Mouse (Mus musculus): ENCODE results near the gene Shroom1. TPM values are rescaled to one million over a fixed set of nuclear protein-coding genes. Genes with fewer than 3 reads are reported as not detected.

Gene Shroom1
- polyA plus RNA-seq, 1 experiment = 12.9 TPM

- DNase-seq (ENCODE audit: low spot score) = no peak
Measured at GRCm38 (mm10) chr11:53446183-53446582, 10.8 kb upstream of the Shroom1 start.

GRCm38 (mm10) chr11:53447996-53448395 lies 9.0 kb upstream of the Shroom1 start:
- no peak for DNase-seq (ENCODE audit: low spot score)

DNA sequence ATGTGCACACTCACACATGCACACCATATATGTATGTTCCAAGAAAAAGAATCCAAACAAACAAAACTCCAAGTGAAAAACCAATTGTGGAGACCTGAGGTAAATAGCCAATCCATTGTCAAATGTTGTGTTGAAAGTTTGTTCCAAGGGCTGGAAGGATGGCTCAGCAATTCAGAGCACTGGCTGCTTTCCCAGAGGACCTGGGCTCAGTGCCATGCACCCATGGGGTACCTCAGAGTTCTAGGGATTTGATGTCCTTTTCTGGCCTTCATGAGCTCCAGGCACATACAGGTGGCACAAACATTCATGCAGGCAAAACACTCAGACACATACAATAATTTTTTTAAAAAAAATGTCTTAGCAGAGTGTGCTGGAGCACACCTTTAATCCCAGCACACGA lies 8.5 kb upstream of the Shroom1 start:
- DNase-seq (ENCODE audit: low spot score) = no peak

DNA sequence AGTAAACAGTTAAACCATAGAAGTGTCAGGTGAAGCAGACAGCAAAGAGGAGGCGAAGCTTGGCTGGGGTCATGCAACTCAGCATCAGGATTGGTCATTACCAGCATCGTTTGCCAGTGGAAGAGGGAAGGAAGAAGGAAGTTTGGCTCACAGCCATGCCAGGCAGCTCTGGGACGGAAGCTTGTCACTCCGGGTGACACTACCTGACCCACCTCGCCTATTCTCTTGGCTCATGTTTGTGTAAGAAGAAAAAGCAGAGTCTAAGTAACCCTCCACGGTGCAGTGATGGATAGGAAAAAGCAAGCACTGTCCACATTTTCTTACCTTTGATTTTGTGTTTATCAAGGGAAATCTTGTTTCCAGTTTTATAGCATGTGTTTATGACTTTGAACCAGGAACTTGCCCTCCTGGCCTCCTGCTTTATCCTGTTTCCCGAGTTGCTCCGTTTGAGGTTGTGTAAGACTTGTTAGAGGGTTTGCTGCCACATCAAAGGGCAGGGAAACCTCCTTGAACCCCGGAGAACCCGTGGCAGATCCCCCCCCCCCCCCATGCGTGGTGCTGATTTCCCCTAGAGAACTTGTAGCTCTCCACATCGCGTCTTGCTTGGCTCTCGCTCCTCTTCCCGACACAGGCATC lies 6.8 kb upstream of the Shroom1 start:
- DNase-seq (ENCODE audit: low spot score) = no peak

- no peak for DNase-seq (ENCODE audit: low spot score)
Measured at GRCm38 (mm10) chr11:53451361-53451760, 5.6 kb upstream of the Shroom1 start.

- DNase-seq (ENCODE audit: low spot score) = no peak
Measured at GRCm38 (mm10) chr11:53452396-53452795, 4.6 kb upstream of the Shroom1 start.

- DNase-seq (ENCODE audit: low spot score) = no peak
Measured at GRCm38 (mm10) chr11:53453031-53453430, 4.0 kb upstream of the Shroom1 start.

DNA sequence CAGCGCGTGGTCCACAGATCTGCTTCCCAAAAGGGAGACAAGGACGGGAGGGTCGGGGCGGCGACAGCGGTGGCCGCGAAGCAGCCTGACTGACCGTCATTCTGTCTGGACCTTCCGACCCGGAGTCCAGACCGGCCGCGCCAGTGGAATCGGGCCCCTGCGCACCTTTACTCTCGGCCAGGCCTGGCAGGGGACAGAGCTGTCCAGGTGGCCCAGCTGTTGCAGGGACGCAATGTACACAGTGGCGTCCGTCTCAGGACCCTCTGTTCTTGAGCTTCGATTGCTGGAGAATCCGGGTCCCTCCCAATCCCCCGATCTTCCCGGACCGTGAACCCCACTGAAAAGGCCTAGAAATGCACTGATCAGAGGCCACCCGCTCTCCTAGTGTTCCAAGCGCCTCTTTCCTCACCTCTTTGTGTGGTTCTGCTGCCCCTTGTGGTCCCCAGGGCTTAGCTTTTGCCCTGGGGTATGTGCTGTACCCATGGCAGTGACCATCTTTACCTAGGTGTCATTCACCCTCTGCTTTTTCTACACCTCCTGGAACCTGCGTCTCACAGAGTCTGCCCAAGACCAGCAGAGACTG lies 458 bp downstream of the Shroom1 start:
- no peak for DNase-seq (ENCODE audit: low spot score)

DNA sequence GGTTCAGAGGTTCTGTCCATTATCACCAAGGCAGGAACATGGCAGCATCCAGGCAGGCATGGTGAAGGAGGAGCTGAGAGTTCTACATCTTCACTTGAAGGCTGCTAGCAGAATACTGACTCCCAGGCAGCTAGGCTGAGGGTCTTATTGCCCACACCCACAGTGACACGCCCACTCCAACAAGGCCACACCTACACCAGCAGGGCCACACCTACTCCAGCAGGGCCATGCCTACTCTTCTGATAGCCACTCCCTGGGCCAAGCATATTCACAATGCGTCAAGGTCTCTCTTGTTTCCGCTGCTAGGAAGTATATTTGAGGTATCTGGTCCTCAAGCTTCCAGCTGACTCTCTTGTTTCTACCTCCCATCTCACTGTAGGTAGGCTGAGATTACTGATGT lies 2.0 kb downstream of the Shroom1 start:
- no peak for DNase-seq (ENCODE audit: low spot score)

GRCm38 (mm10) chr11:53460192-53460591 lies 3.2 kb downstream of the Shroom1 start:
- DNase-seq (ENCODE audit: low spot score) = no peak

GRCm38 (mm10) chr11:53461727-53462126 lies 4.7 kb downstream of the Shroom1 start:
- DNase-seq (ENCODE audit: low spot score) = no peak

GRCm38 (mm10) chr11:53463551-53464424 lies 6.8 kb downstream of the Shroom1 start:
- no peak for DNase-seq (ENCODE audit: low spot score)

- peak; percentile 64 for DNase-seq (ENCODE audit: low spot score)
Measured at GRCm38 (mm10) chr11:53466231-53466971, 9.4 kb downstream of the Shroom1 start.

DNA sequence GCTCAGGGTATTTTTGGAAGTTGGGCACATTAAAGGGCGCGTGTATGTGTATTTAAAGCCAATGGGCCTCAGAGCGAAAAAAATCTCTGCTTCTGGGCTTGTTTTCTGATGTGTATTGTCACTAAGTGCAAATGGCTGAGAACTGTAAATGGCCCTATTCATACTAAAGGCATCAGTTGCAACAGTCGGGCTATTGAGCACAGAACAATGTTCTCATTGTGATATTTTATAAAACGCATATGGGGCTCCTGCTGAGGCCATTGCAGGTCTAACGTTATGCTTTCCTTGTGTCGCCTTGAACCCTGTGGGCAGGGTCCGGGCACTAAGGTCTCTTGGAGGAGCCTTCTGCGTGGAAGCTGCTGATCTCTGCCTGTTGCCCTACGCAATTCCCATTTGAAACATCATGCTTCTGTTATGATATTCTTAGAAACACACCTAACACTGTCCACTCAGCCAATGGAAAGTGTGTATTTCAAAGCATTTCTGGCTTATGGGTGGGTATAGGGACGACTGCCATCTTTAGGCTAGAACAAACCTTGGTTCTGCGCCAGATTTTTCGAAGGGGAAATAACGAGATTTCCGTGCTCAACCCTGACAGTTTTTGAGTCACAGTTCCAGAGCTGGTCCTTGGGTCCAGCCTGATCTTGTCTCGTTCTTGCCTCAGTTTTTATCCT lies 12.4 kb downstream of the Shroom1 start:
- no peak for DNase-seq (ENCODE audit: low spot score)

DNA sequence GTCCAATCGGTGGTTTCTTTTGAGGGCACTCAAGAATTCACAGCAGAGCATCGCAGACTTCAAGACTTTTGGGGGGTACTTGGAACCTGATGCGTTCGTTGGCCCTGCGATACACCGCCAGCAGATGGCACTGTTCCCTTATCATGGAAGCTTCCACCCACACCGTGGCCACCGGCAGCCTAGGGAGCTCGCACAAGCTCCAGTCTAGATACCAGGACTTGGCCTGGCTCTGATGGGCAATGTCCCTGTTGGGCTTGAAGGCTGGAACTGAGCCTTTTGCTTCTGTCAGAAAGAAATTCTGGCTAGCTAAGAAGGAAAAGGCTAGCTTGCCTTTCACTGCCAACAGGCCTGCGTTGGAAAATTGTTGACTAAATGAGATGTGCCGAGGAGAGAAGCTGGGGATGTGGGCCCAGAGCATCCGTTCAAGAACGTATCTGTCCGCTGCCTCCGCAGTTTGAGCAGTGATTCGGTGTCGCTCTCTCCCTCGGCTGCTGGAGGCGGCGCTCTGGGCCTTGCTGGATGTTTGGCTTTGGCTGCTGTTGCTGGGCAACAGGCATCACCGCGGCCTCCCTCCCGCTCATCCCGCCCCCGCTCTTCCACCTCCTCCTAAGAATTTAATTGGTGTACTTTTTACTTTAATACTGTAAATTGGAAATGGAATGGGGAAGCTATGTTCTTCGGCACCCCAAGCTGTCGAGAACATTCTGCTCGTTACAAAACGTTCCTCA lies 13.1 kb downstream of the Shroom1 start, which contains the start of gene Gm9837:
Gene Gm9837, minus strand, starts transcription at position 512 of the 728 bp plus-strand sequence.
- peak; percentile 77 for DNase-seq (ENCODE audit: low spot score)

GRCm38 (mm10) chr11:53472709-53473108 lies 15.7 kb downstream of the Shroom1 start:
- no peak for DNase-seq (ENCODE audit: low spot score)

DNA sequence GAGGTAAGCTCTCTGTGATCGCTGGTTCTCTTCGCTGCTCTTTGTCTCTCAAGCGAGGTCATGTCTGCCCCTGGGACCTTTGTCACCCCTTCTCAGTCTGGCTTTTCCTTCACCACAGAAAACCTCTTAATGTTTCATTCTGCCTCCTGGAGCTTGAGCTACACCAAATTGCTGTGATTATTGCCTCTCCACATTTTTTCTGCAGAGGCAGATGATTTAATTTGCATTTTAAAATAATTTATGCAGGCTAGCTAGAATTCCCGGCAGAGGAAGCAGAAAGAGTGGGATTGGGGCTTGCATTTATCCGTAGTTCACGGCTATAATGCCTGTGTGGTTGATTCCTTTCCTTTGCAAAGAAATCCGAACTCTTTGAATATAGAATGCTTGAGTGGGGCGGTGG lies 18.6 kb downstream of the Shroom1 start:
- DNase-seq (ENCODE audit: low spot score) = no peak

- no peak for DNase-seq (ENCODE audit: low spot score)
Measured at GRCm38 (mm10) chr11:53477833-53478232, 20.8 kb downstream of the Shroom1 start.

DNA sequence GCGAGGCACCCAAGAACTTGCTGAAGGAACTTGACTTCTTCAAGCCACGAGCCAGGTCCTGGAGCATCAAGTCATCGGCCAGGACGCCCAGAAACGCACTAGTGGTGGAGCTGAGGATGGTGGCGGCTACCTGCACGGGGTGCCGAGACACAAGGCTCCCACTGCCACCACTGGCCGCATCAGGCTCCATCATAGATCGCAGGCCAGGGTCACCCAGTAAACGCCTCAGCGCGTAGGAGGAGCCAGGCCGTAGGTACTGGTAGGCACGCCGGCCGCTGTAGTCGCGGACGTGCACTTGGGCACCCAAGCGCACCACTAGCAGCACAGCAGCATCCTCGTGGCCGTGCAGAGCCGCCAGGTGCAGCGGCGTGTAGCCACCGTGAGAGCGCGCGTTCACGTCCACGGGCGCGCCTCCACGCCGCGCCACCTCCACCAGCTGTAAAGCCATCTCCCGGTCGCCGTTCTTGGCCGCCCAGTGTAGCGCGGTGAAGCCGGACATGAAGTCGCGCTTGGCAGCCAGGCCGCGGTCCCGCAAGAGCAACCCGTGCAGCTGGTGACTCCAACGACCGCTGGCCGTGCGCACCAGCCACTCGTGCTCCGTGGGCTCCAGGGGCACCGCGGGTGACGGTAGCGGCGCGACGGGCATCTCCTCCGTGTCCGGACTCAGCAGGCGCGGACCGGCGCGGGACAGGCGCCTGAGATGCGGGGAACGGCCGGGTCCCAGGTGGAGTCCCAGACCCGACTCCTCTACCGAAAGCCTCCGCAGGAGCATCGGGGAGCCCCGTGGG lies 21.6 kb downstream of the Shroom1 start:
- DNase-seq (ENCODE audit: low spot score) = no peak

Measured in urinary bladder, adult 2 months (tissue).